Mouse (Mus musculus) frontal cortex, adult 2 months (tissue): ENCODE measurements around the gene Eya2. TPM values are rescaled to one million over a fixed set of nuclear protein-coding genes. Genes with fewer than 3 reads are reported as not detected.
"Not testable (repeated sequence)": the region's sequence is repeated elsewhere in the genome, so short reads cannot be mapped to it uniquely, and the experiment has no call there.

Experiments used
- DNase-seq, 2 experiments: peaks; one replicate each; pipeline ENCODE4 v3.0.0; 2022; ENCODE audit warnings: low spot score in 1 of 2; ENCODE audit errors: extremely low spot score in 1 of 2
- polyA plus RNA-seq: library from polyadenylated mRNA; depleted of rRNA; stranded (reverse); fragments of >200 nt; gene quantifications from 2 replicates; pipeline ENCODE4 v1.2.3, GENCODE M21; 2012

Gene Eya2
- polyA plus RNA-seq, 1 experiment, result 11.9 TPM

GRCm38 (mm10) chr2:165758534-165758933, 163.7 kb downstream of the Eya2 start:
- DNase-seq, result no peak

- no peak for DNase-seq
These were observed 164.7 kb downstream of the Eya2 start for GRCm38 (mm10) chr2:165759421-165759985.

- no peak for DNase-seq
These were observed 174.1 kb downstream of the Eya2 start for GRCm38 (mm10) chr2:165768805-165769358.

GRCm38 (mm10) chr2:165769375-165769948, 174.6 kb downstream of the Eya2 start:
- no peak for DNase-seq

GRCm38 (mm10) chr2:165778927-165779326, 184.1 kb downstream of the Eya2 start:
- DNase-seq, result peak; percentile 77 to 92

- peak; percentile 53 to 91 for DNase-seq
These were observed 187.5 kb downstream of the Eya2 start for GRCm38 (mm10) chr2:165782324-165782723.

- no peak for DNase-seq
These were observed 190.6 kb downstream of the Eya2 start for GRCm38 (mm10) chr2:165785312-165786036.

GRCm38 (mm10) chr2:165786467-165786866, 191.6 kb downstream of the Eya2 start:
- DNase-seq, result no peak

GRCm38 (mm10) chr2:165788005-165788404, 193.2 kb downstream of the Eya2 start:
- DNase-seq, result peak; percentile 53 to 79

GRCm38 (mm10) chr2:165788796-165789195, 194.0 kb downstream of the Eya2 start:
- no peak for DNase-seq

- DNase-seq, result no peak
These were observed 194.8 kb downstream of the Eya2 start for GRCm38 (mm10) chr2:165789667-165790066.

- DNase-seq, result no peak
These were observed 196.2 kb downstream of the Eya2 start for GRCm38 (mm10) chr2:165791026-165791425.

GRCm38 (mm10) chr2:165791657-165792056, 196.8 kb downstream of the Eya2 start:
- DNase-seq, result peak in 1 of 2 experiments; percentile 74

GRCm38 (mm10) chr2:165792431-165793282, 197.8 kb downstream of the Eya2 start:
- no peak for DNase-seq

- no peak for DNase-seq
These were observed 198.4 kb downstream of the Eya2 start for GRCm38 (mm10) chr2:165793283-165793638.

GRCm38 (mm10) chr2:165797876-165798275, 203.0 kb downstream of the Eya2 start:
- no peak for DNase-seq

GRCm38 (mm10) chr2:165800174-165800573, 205.3 kb downstream of the Eya2 start:
- not testable (repeated sequence) for DNase-seq

- no peak for DNase-seq
These were observed 213.5 kb downstream of the Eya2 start for GRCm38 (mm10) chr2:165808179-165808975.

- DNase-seq, result no peak
These were observed 214.3 kb downstream of the Eya2 start for GRCm38 (mm10) chr2:165809091-165809490.

- DNase-seq, result no peak
These were observed 215.2 kb downstream of the Eya2 start for GRCm38 (mm10) chr2:165809901-165810477.
